13 mouse cellular contexts compared by ENCODE assay signal in the genomic region with DNA sequence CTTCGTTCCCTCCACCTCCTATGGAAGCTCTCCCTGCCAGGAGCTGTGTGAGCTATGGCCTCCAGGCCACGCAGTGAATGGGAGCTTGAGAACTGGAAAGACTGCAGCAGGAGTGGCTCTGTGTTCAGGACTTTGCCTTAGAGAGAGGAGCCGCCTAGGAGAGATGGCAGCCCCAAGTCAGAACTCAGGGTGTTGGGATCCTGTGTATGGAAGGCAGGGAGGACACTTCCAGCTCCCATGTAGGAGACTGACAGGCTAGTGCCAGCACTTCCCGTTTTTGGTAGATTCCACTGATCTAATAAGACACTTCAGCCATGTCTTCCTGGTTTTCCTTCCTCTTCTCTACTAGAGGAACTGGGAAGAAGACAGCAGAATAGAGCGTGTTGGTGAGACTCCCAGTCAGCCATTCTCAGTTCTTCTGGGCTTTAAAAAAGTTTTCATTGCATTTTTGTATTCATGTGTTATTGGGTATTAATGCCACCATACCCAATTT. TPM values are rescaled to one million over a fixed set of nuclear protein-coding genes. Genes with fewer than 3 reads are reported as not detected.
A peak's percentile ranks its signal among the peaks of the same experiment; 100 is the strongest.
DNase-seq lines count a peak whose midpoint lies in the region; ATAC-seq lines count a peak whose summit lies in the region.
"Had no signal": no experiment of that assay in that cellular context is flagged by ENCODE, and none has a peak within 500 bp of the region (broad histone marks: within the 10 kb centered on the region; RNA-seq: fewer than 3 reads in every experiment).

No protein-coding gene starts in this region.

- WGBS in hindbrain, embryonic 15.5 days = 76% methylated on average over 5 of the region's 5 CpGs
- 71% methylated on average over 5 of the region's 5 CpGs for WGBS in hindbrain, embryonic 10.5 days

- no peak overlapping the region for H3K27ac ChIP-seq in hindbrain, embryonic 15.5 days (replicated peaks)
- no peak overlapping the region for H3K27ac ChIP-seq in hindbrain, embryonic 10.5 days

- no peaks in the 10 kb centered on the region for H3K27me3 ChIP-seq in hindbrain, embryonic 15.5 days
- no peaks in the 10 kb centered on the region for H3K27me3 ChIP-seq in hindbrain, embryonic 10.5 days (ENCODE audit: insufficient read depth, poor library complexity, severe bottlenecking)
- H3K27me3 ChIP-seq: midbrain, embryonic 12.5 days had no signal

- no peak overlapping the region for H3K9ac ChIP-seq in hindbrain, embryonic 15.5 days
- H3K9ac ChIP-seq: midbrain, embryonic 12.5 days had no signal

- no peaks in the 10 kb centered on the region for H3K9me3 ChIP-seq in hindbrain, embryonic 15.5 days
- H3K9me3 ChIP-seq in hindbrain, embryonic 10.5 days = no peaks in the 10 kb centered on the region
- H3K9me3 ChIP-seq: G1E; midbrain, embryonic 12.5 days had no signal

- H3K4me3 ChIP-seq in hindbrain, embryonic 15.5 days = no peak overlapping the region
- no peak overlapping the region for H3K4me3 ChIP-seq in hindbrain, embryonic 10.5 days
- H3K4me3 ChIP-seq: midbrain, embryonic 12.5 days had no signal

- no peak for ATAC-seq in hindbrain, embryonic 15.5 days (ENCODE audit: low FRiP score, low read depth)
- ATAC-seq: forebrain, embryonic 14.5 days had no signal

- H3K4me2 ChIP-seq in hindbrain, embryonic 15.5 days = 0 out of 2 replicates have a peak overlapping the region, but pooled peaks have one; percentile 11
- H3K4me2 ChIP-seq: midbrain, embryonic 12.5 days had no signal

- peak; percentile 16 for DNase-seq in cerebellum, adult 9-11 months
- DNase-seq in cerebellum, postnatal 14 days = no peak
- no peak for DNase-seq in hindbrain, embryonic 10.5 days (ENCODE audit: low spot score)
- DNase-seq in thymus, postnatal 4 days = peak; percentile 6
- DNase-seq in thymus, adult 18-20 months = no peak
- no peak for DNase-seq in frontal cortex, postnatal 36 days (ENCODE audit: low spot score in 2 of 2)
- no peak for DNase-seq in adipocyte (ENCODE audit: low spot score)
- DNase-seq: kidney, adult 11 months; lung, adult 18-20 months had no signal

- H3K36me3 ChIP-seq in hindbrain, embryonic 15.5 days = peaks cover 13% of the 10 kb centered on the region; the same call in 1 of the 2 replicates
- H3K36me3 ChIP-seq in hindbrain, embryonic 10.5 days = peaks cover 46% of the 10 kb centered on the region

- peaks cover 56% of the 10 kb centered on the region for H3K4me1 ChIP-seq in hindbrain, embryonic 15.5 days (replicated peaks)
- peaks cover 62% of the 10 kb centered on the region for H3K4me1 ChIP-seq in hindbrain, embryonic 10.5 days (replicated peaks)

RNA-seq across cellular contexts. Expression of a gene that starts 3.8 kb away (rescaled TPM):
- polyA plus RNA-seq in hindbrain, embryonic 15.5 days (2015; fragmentation: Nextera tagmentation; extraction: Ambion mirVana) = 46.5 and 50.9 TPM in 2 replicates
- polyA plus RNA-seq in hindbrain, embryonic 10.5 days (2016; fragmentation: Nextera tagmentation; extraction: Ambion mirVana) = 29.3 TPM in 2 replicates

RNA-seq across cellular contexts. Expression of a gene that starts 4.6 kb away (rescaled TPM):
- 171 and 184 TPM in 2 replicates for polyA plus RNA-seq in hindbrain, embryonic 15.5 days (2015; fragmentation: Nextera tagmentation; extraction: Ambion mirVana)
- polyA plus RNA-seq in hindbrain, embryonic 10.5 days (2016; fragmentation: Nextera tagmentation; extraction: Ambion mirVana) = 120 and 153 TPM in 2 replicates

RNA-seq across cellular contexts. Expression of a gene that starts 22.4 kb away (rescaled TPM):
- 6.2 and 6.7 TPM in 2 replicates for polyA plus RNA-seq in hindbrain, embryonic 15.5 days (2015; fragmentation: Nextera tagmentation; extraction: Ambion mirVana)
- polyA plus RNA-seq in hindbrain, embryonic 10.5 days (2016; fragmentation: Nextera tagmentation; extraction: Ambion mirVana) = 11.2 and 12.6 TPM in 2 replicates

RNA-seq across cellular contexts. Expression of a gene that starts 39.2 kb away (rescaled TPM):
- polyA plus RNA-seq in hindbrain, embryonic 15.5 days (2015; fragmentation: Nextera tagmentation; extraction: Ambion mirVana) = 11.6 and 13.7 TPM in 2 replicates
- polyA plus RNA-seq in hindbrain, embryonic 10.5 days (2016; fragmentation: Nextera tagmentation; extraction: Ambion mirVana) = 28.8 and 31.6 TPM in 2 replicates

RNA-seq across cellular contexts. Expression of a gene that starts 54.8 kb away (rescaled TPM):
- polyA plus RNA-seq in hindbrain, embryonic 15.5 days (2015; fragmentation: Nextera tagmentation; extraction: Ambion mirVana) = 5.1 and 5.6 TPM in 2 replicates
- 3.2 and 4.9 TPM in 2 replicates for polyA plus RNA-seq in hindbrain, embryonic 10.5 days (2016; fragmentation: Nextera tagmentation; extraction: Ambion mirVana)

Comparison
In these comparisons a context has a peak if more than half of its experiments do, and no peak if none do; other contexts are left out.
1. DNase-seq: peak in cerebellum, adult 9-11 months (single experiment) and thymus, postnatal 4 days (single experiment); none in cerebellum, postnatal 14 days (0 of 2), hindbrain, embryonic 10.5 days (single experiment), thymus, adult 18-20 months (0 of 2), frontal cortex, postnatal 36 days (0 of 2) and adipocyte (single experiment).